Mouse (Mus musculus): ENCODE results near the gene Calm4.

- TF ChIP-seq POLR2A (IDR thresholded peaks at IDR 0.05; ENCODE audit: insufficient read length, low read depth) = no peak
- no peak for TF ChIP-seq TCF12 (IDR thresholded peaks at IDR 0.05; ENCODE audit: insufficient read depth, poor library complexity, severe bottlenecking)
- no peak for TF ChIP-seq MYOG (IDR thresholded peaks at IDR 0.05; ENCODE audit: control insufficient read depth in 1 of 3, insufficient read depth in 1 of 3, insufficient read length in 2 of 3, low read depth in 2 of 3)
- TF ChIP-seq POLR2AphosphoS2 (IDR thresholded peaks at IDR 0.05; ENCODE audit: insufficient read length, low read depth) = no peak
- no peak for TF ChIP-seq TCF3 (IDR thresholded peaks at IDR 0.05; ENCODE audit: insufficient read length, low read depth)
- TF ChIP-seq MAX (IDR thresholded peaks at IDR 0.05; ENCODE audit: low read depth) = no peak
- TF ChIP-seq REST (IDR thresholded peaks at IDR 0.05; ENCODE audit: insufficient read depth, insufficient read length) = no peak
- no peak for TF ChIP-seq USF1 (IDR thresholded peaks at IDR 0.05; ENCODE audit: low read depth)
- no peak for TF ChIP-seq E2F4 (IDR thresholded peaks at IDR 0.05; ENCODE audit: insufficient read depth)
Measured at GRCm38 (mm10) chr13:3825726-3826125, 11.8 kb upstream of the Calm4 start.
